8 mouse cellular contexts compared by ENCODE assay signal in the genomic region with DNA sequence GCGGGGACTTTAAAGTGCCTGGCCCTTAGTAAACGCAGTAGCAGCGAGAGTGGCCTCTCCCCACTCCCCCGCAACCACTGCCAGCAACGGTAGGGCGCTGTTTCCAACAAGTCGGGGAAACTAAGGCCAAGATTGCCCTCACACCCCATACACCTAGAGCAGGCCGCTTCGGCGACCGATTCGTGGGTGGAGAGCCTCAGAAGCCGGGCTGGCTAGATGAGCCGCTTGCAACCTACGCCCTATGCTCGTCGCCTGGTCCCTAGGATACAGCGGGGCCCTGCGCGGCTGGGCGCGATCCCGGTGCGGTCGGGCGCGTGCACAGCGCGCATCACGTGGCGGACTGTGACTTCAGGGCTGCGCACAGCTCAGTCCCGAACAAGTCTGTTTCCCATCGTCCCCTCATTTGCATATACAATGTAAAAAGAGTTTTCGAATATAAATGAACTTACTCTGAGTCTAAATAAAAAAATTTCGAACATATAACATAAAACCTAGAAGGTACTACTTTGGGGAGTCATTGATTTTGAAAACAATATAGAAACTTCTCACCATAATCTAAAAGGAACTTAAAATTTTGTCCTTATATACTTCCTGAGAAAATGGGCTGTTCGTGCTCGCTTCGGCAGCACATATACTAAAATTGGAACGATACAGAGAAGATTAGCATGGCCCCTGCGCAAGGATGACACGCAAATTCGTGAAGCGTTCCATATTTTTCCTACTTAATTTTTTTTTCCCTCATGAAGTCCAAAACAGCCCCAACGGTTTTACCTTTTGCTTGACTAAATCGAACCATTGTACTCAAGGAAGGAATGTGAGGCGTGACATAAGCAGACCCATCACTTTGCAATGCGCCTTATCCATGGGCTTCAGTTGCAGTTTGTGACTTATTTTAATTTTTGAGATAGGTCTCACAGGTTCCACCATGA. TPM values are rescaled to one million over a fixed set of nuclear protein-coding genes. Genes with fewer than 3 reads are reported as not detected.
DNase-seq lines count a peak whose midpoint lies in the region; ATAC-seq lines count a peak whose summit lies in the region.

No protein-coding gene starts in this region.

- no peaks in the 10 kb centered on the region for H3K9me3 ChIP-seq in embryonic facial prominence, embryonic 14.5 days (ENCODE audit: control insufficient read depth, low read length)
- no peaks in the 10 kb centered on the region for H3K9me3 ChIP-seq in heart, embryonic 11.5 days (replicated peaks; ENCODE audit: control insufficient read depth, low read length)
- no peaks in the 10 kb centered on the region for H3K9me3 ChIP-seq in kidney, embryonic 16.5 days (ENCODE audit: low read length)

- H3K9ac ChIP-seq in embryonic facial prominence, embryonic 14.5 days (ENCODE audit: low read depth, low read length), result peak overlapping the region; percentile 74
- H3K9ac ChIP-seq in heart, embryonic 11.5 days (ENCODE audit: low read depth, low read length), result peak overlapping the region; percentile 83
- H3K9ac ChIP-seq in kidney, embryonic 16.5 days (replicated peaks; ENCODE audit: low read length), result peak overlapping the region; percentile 89

- DNase-seq in A20 (ENCODE audit: low read depth, low spot score) (peak; percentile 96), liver (peak; percentile 88)
- DNase-seq in adrenal gland, postnatal 4 days (ENCODE audit: low spot score in 2 of 2), result peak; percentile 76 to 83
- DNase-seq in embryonic facial prominence, embryonic 14.5 days (ENCODE audit: low spot score), result peak; percentile 97
- peak; percentile 78 to 90 for DNase-seq in monocyte, adult 2 months (ENCODE audit: low read depth in 1 of 2, low spot score in 2 of 2)
- DNase-seq in spleen, postnatal 14 days (ENCODE audit: low spot score in 2 of 2), result peak; percentile 76 to 82

- H3K27me3 ChIP-seq in embryonic facial prominence, embryonic 14.5 days (replicated peaks; ENCODE audit: control insufficient read depth, insufficient read depth, low read length), result peaks cover 48% of the 10 kb centered on the region
- H3K27me3 ChIP-seq in heart, embryonic 11.5 days (ENCODE audit: control insufficient read depth, insufficient read depth, low read length), result peaks cover 44% of the 10 kb centered on the region
- H3K27me3 ChIP-seq in kidney, embryonic 16.5 days (ENCODE audit: insufficient read depth, low read length), result peaks cover 44% of the 10 kb centered on the region

- peak overlapping the region; percentile 64 for H3K4me3 ChIP-seq in embryonic facial prominence, embryonic 14.5 days (ENCODE audit: low read depth, low read length)
- H3K4me3 ChIP-seq in heart, embryonic 11.5 days (ENCODE audit: low read depth, low read length), result peak overlapping the region; percentile 70
- H3K4me3 ChIP-seq in kidney, embryonic 16.5 days (ENCODE audit: low read length), result peak overlapping the region; percentile 74

- WGBS in embryonic facial prominence, embryonic 14.5 days, result 2% methylated on average over 48 of the region's 48 CpGs
- 1% methylated on average over 48 of the region's 48 CpGs for WGBS in heart, embryonic 11.5 days (ENCODE audit: insufficient replicate concordance)
- WGBS in kidney, embryonic 16.5 days, result under 1% methylated on average over 48 of the region's 48 CpGs

- H3K4me2 ChIP-seq in embryonic facial prominence, embryonic 14.5 days (ENCODE audit: low read depth, low read length), result peak overlapping the region; percentile 63
- H3K4me2 ChIP-seq in heart, embryonic 11.5 days, result peak overlapping the region; percentile 90
- peak overlapping the region; percentile 83 for H3K4me2 ChIP-seq in kidney, embryonic 16.5 days (replicated peaks; ENCODE audit: low read depth, low read length)

- H3K36me3 ChIP-seq in embryonic facial prominence, embryonic 14.5 days (ENCODE audit: control insufficient read depth, insufficient read depth, low read length), result no peaks in the 10 kb centered on the region
- H3K36me3 ChIP-seq in heart, embryonic 11.5 days (ENCODE audit: control insufficient read depth, insufficient read depth, low read length), result no peaks in the 10 kb centered on the region
- no peaks in the 10 kb centered on the region for H3K36me3 ChIP-seq in kidney, embryonic 16.5 days (ENCODE audit: insufficient read depth, low read length)

- ATAC-seq in embryonic facial prominence, embryonic 14.5 days (ENCODE audit: low read depth), result peak; percentile 99
- ATAC-seq in heart, embryonic 11.5 days (replicated peaks; ENCODE audit: insufficient number of reproducible peaks, low FRiP score, low TSS enrichment), result peak; percentile 97
- ATAC-seq in kidney, embryonic 16.5 days (ENCODE audit: low FRiP score, low TSS enrichment), result peak; percentile 98

- H3K27ac ChIP-seq in embryonic facial prominence, embryonic 14.5 days (replicated peaks; ENCODE audit: low read depth, low read length), result peak overlapping the region; percentile 86
- peak overlapping the region; percentile 67; the same call in 1 of the 2 replicates for H3K27ac ChIP-seq in heart, embryonic 11.5 days (ENCODE audit: low read depth, low read length)
- peak overlapping the region; percentile 87 for H3K27ac ChIP-seq in kidney, embryonic 16.5 days (ENCODE audit: low read length)

- H3K4me1 ChIP-seq in embryonic facial prominence, embryonic 14.5 days (ENCODE audit: control insufficient read depth, insufficient read depth, low read length), result no peaks in the 10 kb centered on the region
- peaks cover 7% of the 10 kb centered on the region; the same call in 1 of the 2 replicates for H3K4me1 ChIP-seq in heart, embryonic 11.5 days (ENCODE audit: control insufficient read depth, insufficient read depth, low read length)
- H3K4me1 ChIP-seq in kidney, embryonic 16.5 days (ENCODE audit: insufficient read depth, low read length), result peaks cover 35% of the 10 kb centered on the region

RNA-seq across cellular contexts. Expression of a gene that starts 15.8 kb away (rescaled TPM):
- under 1 TPM; 0.23 to 0.34 TPM for total RNA-seq in adrenal gland, postnatal 4 days (2021)
- 0.04 TPM in 1 of 2 replicates, not detected in the other for polyA plus RNA-seq in embryonic facial prominence, embryonic 14.5 days (2014; fragmentation: Nextera tagmentation; extraction: Ambion mirVana)
- not detected in 2 replicates for polyA plus RNA-seq in heart, embryonic 11.5 days (2014; fragmentation: Nextera tagmentation; extraction: Ambion mirVana)
- polyA plus RNA-seq in kidney, embryonic 16.5 days (2015; fragmentation: Nextera tagmentation; extraction: Ambion mirVana), result not detected in 2 replicates

Comparison
In these comparisons a context has a peak if more than half of its experiments do, and no peak if none do; other contexts are left out.
1. Peak in every context shown above with its lines: DNase-seq, ATAC-seq, H3K4me3 ChIP-seq and H3K27ac ChIP-seq.